Mouse (Mus musculus): Measurements from ENCODE around the gene Gpr157.

Gpr157 gene

DNA sequence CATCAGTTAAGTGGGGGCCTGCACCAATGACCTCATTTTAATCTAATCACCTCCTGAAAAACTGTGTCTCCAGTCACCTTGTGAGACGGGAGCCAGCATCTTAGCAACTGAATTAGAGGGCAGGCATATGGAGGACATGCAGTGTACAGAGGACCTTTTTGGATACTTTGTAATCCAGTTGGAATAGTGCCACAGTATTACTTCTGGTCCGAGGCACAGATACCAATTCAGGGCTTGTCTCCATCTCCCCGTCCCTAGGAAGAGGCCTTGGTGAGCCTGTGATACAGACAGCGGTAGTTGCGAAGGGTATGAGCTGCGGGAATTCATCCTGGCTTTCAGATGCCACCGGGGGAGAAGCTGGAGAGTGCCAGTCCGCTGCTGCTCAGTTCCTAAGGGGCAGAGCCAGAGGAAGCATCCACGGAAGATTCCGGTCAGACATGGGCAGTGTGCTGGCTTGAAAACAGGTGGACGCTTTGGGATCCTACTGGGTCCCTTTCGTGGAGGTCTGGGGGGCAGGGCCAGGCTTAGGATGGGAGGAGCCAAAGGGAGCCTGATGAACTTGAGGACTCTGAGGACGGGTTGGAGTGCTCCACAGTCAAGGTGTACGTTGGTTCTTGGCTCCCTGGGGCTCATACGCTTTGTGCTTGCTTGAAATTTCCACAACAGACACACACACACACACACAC, 14.6 kb upstream of the Gpr157 start:
- no peak for DNase-seq (ENCODE audit: low spot score)

DNA sequence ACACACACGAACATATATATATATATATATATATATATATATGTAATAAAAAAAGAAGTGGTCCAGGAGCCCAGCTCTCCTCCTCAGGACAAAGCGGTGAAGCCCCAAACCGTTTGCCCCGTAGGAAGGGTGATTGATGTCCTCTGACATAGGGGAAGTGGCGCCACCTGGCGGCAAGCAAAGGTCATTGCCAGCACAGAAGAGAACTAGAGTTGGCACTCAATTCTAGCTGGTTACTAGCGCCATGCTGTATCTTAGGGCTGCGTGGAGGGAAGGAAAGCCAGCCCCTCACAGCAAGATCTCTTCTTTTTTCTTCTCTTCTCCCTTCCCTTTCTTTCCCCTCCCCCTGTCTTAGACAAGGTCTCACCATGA, 14.1 kb upstream of the Gpr157 start:
- DNase-seq (ENCODE audit: low spot score) = no peak

DNA sequence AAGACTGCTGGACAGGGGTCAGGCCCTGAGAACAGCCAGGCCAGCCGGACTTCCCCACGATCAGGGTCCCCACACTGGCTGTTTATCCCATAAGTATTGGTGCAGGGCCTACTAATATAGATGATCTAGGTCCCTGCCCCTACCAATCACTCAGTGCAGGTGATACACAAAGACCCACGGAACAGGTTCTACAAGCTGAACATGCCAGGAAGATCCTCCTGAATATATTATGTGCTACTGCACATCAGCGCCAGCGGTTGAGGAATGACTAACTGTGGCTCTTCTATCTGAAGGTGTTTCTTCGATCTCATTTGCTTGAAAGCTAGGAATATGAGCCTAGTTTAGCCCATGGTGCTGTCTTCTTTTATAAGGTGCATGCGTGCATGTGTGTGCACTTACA, 11.8 kb upstream of the Gpr157 start:
- DNase-seq (ENCODE audit: low spot score) = no peak

DNA sequence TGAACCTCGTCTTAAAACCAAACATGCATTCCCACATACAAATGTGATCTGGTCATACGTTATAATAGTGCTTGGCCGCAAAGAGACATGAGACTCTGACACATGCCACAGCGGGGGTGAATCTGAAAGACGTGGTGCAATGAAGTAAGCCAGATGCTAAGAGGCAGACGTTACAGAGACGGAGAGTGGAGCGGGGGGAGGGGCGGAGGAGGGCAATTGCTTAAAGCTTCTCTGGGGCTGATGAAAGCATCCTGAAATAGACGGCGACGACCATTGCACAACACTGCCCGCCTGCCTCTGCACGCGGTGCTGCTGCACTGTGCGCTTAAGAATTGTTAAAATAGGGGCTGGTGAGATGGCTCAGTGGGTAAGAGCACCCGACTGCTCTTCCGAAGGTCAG, 11.0 kb upstream of the Gpr157 start:
- no peak for DNase-seq (ENCODE audit: low spot score)

DNA sequence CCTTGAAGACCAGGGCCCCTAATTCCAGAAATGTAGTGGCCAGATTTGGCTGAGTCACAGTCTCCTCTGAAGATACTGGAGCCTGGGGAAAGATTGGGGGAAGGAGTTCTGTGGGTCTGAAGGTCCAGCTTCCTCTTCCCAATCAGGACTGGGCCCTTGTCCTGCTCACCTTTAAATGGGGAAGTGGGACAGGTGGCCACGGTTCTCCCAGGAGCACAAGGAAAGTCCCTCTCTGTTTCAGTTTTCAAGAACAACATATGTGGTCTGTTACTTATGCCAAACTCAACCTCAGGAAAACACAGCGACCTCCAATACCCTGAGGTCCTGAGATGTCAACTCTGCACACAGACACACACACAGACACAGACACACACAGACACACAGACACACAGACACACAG, 8.5 kb upstream of the Gpr157 start:
- no peak for DNase-seq (ENCODE audit: low spot score)

DNA sequence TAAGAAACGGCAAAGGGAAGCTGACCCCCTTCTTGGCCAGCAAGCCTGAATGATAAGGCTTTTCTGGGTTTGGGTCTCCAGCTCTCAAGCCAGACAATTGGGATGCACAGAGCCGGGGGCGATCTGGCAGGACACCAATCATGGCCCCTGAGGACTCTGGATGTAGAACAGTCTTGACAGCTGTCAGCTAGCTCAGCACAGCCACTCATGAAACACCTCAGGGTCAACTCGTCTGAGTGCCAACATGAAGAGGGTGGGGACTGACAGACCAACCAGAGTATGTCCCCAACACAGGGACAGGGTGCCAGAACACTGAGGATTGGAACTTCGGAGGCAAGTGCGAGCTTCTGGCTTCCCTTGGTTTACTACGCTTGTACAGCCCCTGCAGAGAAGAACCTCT, 7.9 kb upstream of the Gpr157 start:
- no peak for DNase-seq (ENCODE audit: low spot score)

DNA sequence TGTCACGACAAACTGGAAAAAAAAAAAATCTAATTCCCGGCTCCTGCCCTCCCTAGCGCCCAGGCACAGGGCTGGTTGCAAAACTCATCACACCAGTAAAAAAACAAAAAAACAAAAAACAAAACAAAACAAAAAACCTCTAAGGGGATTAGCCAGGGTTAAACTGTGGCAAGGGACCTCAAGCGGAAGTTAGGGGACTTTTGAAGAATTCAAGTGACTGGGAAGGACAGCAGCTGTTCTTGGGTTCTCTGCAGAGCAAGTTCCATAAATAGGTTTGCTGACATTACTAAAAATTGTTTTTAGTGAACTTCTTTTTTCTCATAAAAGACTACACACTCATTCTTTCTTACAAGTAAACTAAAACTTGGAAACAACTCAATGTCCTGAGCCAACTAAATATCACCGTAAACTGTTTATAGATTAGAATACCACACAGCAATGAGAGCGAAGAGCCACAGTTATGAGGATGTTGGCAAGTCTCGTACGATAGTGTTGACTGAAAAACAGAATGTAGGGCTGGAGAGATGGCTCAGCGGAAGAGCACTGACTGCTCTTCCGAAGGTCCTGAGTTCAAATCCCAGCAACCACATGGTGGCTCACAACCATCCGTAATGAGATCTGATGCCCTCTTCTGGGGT, 6.7 kb upstream of the Gpr157 start:
- DNase-seq (ENCODE audit: low spot score) = no peak

DNA sequence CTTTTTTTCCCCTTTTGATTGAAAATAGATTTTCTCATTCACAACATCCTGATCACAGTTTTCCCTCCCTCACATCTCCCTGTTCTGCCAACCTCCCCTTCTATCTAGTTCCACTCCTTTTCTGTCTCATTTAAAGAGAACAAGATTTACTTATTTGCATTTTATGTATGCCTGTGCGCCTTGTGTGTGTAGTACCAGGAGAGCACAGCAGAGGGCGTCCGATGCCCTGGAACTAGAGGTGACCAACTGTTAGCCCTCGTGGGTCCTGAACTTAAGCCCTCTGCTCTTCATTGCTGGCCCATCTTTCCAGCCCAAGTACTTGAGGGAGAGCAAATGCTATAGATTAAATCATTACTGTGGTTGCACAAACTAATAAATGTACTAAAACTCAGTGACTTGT, 1.8 kb upstream of the Gpr157 start:
- DNase-seq (ENCODE audit: low spot score) = no peak

DNA sequence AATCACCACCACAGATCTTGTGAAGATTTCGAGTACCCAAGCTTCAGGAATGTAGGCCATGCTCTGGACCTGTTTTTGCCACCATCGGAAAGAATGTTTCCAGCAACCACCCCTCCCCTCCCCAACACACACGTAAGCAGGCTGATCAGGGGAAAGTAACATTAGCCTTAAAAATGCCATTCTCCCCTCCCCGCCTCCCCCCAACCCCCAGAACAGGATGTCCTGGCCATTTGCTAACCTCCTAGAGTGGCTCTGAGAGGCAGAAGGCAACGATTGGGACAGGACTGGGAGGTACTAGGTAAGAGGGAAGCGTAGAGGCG, 364 bp upstream of the Gpr157 start:
- DNase-seq (ENCODE audit: low spot score) = no peak

DNA sequence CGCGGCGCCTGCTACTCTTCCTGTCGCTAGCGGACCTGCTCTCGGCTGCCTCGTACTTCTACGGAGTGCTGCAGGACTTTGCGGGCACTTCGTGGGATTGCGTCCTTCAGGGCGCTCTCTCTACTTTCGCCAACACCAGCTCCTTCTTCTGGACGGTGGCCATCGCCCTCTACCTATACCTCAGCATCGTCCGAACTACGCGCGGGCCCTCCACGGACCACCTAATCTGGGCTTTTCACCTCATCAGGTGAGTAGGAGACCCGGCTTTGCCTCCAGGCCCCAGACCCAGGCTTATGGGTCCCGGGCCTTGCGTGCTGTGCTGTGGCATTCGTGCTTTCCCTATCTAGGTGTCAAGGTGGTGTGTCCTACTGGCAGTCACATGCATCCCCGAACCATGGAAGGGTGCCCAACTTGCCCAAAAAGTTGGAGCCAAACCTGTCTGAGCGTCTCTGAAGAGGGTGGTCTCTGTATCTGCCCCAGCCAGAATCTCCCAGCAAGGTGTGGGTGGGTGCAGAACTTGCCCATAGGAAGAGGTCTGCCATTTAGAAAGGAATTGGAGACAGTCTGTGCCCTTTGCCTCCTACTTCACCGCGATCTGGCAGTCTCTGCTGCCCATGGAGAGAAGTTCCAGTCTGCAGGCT, 845 bp downstream of the Gpr157 start:
- no peak for DNase-seq (ENCODE audit: low spot score)

DNA sequence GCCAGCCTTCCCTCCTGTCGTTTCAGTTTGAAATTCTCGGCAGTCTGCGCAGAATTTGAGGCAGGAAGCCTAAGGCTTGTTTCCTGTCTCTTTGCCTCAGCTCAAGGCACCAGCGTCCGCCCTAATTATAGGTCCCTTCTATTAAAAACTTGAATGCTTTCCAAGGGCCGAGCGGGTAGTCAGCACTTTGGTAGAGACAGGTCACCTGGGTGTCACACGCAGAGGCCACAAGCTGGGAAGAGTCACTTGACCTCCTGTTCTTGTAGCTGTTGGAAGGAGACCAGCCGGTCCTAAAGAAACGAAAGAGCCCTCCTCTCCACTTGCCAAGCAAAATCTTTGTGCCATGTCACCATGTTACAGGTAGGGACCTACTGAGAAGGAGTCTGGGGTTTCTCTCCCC, 2.0 kb downstream of the Gpr157 start:
- no peak for DNase-seq (ENCODE audit: low spot score)

DNA sequence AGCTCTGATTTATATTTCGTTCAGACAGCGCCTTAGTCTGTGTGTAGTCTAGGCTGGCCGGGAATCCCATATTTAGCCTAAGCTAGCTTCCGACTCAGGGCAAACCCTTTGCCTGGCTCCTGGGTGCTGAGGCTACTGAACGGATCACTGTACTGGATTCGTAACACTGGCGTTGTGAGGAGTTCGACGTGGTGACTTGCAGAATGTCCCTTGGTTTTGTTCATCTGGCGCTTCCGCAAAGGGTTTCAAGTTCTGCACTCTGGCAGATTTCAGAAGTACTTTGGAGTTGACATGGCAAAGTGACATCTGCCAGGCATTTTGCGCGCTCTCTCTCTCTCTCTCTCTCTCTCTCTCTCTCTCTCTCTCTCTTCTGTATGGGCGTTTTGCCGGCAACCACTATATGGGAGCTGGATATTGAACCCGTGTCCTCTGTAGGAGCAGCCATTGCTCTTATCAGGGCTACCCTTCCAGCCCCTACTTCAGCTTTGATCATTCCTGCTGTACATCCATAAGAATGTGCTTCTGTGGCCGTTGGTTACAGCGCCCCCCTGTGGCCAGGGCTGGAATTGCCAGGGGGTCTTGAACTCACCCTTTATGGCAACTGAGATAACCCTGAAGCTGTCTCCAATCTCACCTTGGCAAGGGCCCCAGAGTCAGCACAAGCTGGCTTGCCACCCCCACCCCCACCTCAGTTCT, 4.9 kb downstream of the Gpr157 start:
- no peak for DNase-seq (ENCODE audit: low spot score)

DNA sequence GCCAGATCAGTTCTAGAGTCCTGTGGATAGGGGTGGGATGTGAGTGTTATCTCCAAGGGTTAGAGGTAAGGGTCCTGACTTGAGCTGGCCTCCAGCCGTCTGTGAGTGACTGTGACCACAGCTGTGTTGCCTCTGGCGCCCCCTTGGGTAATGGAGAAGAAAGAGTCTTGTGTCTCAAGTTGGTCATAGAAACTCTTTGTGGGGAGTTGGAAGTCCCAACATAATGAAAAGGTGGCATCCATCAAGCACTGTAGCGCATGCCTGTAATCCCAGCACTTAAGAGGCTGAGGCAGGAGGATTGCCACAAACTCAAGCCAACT, 5.4 kb downstream of the Gpr157 start:
- DNase-seq (ENCODE audit: low spot score) = no peak

DNA sequence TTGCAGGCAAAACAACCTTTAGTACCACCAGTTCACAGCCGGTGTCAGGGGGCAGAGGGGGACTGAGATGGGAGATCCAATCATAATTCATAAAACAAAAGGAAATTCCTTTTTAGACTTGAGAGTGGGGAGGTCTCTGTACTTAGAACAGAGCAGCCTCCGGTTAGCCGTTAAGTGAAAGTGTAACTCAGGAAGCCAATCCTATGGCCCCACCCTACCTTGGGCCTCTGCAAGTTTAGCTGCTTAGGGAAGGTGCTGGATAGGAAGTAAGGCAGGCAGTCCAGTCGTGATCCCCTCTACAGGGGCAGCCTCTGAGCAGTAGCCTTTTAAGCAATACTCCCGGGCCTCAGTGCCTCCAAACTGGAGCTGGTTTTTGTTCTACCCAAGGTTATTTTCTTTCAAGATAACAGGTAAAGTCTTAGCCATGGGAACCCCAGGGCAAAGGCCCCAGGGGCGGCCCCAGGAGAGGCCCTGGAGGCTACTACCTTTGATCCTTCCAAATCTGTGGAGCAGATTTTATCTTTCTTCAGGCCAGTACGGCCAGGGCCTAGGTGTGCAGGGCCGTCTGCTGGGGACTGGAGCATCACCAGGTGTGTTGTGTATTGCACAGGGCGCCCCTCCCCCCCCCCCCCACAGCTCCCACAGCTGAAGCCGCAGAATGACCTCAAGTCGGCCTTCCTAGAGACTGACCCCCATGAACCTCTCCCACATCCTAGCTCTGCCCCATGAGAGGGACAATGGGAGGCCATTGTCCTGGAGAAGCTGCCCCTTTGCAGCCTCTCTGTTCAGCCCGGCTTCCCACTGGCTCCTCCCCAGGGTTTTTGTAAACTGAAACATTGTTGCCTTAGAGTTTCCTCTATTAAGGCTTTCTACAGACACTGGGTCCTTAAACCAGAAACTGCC, 6.6 kb downstream of the Gpr157 start:
- DNase-seq (ENCODE audit: low spot score) = no peak

DNA sequence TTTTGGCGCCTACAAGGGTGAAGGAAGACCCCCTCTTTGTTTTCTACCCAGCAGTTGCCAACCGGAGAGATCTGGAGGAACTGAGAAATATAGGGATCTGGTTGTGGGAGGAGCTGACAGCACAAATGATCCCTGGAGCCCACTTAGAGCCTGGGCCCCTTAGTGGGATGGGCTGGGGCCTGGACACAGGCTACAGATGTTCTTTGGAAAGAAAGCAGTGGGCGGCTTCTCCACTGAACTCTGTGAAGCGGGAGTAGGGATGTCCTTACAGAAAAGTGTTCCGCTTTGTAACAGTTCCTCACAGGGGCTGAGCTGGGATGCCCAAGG, 7.3 kb downstream of the Gpr157 start:
- no peak for DNase-seq (ENCODE audit: low spot score)

DNA sequence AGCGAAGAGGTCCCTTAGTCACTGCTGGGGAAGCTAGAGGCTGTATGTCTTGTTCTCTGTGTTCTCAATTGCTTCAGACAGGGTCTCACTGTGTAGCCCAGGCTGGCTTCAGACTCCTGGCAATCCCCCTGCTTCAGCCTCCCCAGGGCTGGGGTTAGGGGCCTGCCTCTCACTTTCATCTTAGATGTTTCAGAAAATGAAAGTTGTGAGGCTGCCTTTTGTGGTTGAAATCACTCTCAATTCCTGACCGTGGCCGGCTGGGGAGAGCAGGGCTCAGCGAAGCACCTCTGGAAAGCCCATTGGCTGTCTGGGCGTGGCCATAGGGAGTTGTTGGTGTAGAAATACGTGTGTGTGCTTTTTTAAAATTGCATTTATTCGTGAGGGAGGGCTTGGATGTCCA, 9.1 kb downstream of the Gpr157 start:
- DNase-seq (ENCODE audit: low spot score) = no peak

DNA sequence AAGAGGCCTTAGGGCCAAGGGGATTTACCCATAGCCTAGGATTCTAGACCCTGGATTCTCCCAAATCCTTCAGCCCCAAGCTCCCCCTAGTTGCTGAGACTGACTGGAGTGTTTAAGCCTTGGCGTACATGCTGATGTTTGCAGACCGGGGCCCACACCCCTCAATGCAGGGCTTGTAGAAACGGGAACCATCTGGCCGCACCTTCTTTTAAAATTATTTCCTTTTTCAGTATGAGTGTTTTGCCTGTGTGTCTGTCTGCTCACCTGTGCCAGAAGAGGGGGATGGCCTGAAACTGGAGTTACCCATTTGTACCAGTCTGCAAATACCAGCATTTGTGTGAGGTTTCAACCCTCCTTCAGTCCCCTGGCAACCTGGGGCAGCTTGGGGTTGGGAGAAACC, 10.7 kb downstream of the Gpr157 start:
- no peak for DNase-seq (ENCODE audit: low spot score)

DNA sequence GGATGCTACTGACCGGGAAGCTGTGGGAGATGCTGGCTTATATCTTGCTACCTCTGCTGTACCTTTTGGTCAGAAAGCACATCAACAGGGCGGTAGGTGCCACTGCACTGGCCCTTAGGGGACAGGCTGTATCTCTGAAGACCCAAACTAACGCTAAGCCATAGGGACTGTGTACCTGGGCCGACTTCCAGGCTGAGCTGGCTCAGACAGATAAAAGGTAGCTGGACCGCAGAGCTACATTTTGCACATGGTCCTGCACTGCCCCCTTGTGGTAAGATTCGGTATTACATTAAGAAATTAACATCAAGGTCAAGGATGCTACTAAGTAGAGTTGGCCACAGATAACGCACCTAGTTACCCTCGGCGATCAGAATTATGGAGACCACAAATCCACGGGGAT, 11.7 kb downstream of the Gpr157 start:
- DNase-seq (ENCODE audit: low spot score) = peak; percentile 69

DNA sequence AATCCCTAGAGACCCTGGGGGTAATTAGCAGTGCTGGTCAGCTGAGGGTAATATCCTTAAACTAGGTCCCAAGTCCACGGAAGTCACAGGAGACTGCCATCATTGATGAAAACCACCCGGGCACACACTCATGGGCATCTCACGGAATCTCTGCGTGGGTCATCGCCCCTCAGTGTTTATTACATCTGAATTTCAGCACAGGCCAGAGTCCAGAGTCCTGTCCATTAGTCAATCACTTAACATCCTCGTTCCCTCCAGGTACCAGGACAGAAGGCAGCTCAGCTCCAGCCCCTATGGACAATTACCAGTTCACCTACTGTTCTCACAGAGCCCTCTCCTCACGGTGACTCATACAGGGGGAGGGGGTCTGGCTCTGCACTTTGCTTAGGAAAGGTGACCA, 15.7 kb downstream of the Gpr157 start:
- DNase-seq (ENCODE audit: low spot score) = no peak

DNA sequence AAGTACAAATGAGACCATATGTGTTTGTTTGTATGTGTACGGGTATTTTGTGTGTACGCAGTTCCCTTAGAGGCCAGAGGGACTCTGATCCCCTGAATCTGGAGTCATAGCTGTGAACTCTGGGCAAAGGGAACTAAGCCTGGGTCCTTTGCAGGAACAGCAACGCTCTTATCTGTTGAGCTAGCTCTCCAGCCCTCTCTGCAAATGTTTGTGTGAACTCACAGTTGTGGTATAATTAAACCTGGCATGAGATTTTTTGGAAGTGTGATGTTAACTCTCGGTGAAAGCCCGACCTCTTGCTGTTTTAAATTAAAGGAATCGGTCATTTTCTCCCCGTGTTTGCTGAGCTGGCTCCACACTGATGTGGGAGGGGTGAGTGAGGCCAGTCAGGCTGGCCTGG, 18.5 kb downstream of the Gpr157 start:
- no peak for DNase-seq (ENCODE audit: low spot score)

DNA sequence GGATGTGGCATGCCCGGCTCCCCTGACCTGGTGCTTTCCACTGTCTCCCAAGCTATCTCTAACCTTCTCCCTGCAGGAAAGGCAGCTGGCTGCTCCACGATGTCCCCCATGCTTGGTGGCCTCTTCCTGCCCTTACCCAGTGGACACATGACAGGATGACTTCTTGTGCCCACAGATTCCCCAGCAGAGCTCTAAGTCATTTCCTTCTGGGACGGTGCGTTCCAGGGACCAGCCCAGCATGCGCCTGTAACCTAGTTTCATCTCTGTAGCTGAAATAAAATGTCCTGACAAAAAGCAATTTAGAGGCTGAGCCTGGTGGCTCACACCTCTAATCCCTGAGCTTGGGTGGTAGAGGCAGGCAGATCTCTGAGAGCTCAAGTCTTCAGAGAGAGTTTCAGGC, 19.5 kb downstream of the Gpr157 start:
- DNase-seq (ENCODE audit: low spot score) = no peak

DNA sequence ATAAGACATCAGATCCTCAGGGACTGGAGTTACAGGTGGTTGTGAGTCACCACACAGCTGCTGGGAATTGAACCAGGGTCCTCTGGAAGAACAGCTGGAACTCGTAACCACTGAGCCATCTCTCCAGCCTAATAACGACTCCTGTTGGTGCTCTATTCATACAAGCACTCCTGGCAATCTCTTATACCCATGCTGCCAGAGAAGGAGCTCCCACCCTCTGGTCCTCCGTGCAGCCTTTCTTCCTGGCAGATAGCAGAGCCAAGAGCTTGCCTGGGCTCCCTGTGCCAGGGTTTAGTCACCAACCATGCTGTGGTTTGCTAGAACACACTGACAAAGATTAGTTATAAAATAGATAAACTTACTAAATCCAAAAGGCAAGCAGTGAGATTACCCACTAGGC, 22.5 kb downstream of the Gpr157 start:
- no peak for DNase-seq (ENCODE audit: low spot score)

DNA sequence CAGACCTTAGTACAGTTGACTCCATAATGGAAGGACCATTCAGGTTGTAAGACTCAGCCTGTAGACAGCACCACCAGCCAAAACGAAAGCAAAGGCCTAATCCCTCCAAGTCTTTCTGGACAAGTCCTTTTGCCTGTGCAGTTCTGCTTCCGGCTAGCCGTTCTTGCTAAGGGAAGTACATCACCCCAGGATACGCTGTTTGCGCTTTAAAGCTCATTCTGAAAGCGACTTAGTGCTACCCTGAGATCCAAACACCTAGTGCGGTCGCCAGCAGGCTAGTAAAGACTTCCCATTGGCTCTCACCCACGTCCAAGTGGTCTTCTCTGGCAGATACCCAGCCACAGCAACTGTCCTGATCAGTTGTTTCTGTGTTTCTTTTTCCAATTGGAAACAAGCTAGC, 23.2 kb downstream of the Gpr157 start:
- no peak for DNase-seq (ENCODE audit: low spot score)

Data from ovary, postnatal 14 days (tissue).